Mouse (Mus musculus) heart, adult 2 months (tissue): ENCODE measurements around the gene Surf6. TPM values are rescaled to one million over a fixed set of nuclear protein-coding genes. Genes with fewer than 3 reads are reported as not detected.
"Not testable (repeated sequence)": the region's sequence is repeated elsewhere in the genome, so short reads cannot be mapped to it uniquely, and the experiment has no call there.

ENCODE experiments used
- DNase-seq, 2 experiments: peaks; one replicate each; pipeline ENCODE4 v3.0.0; 2021
- H3K27ac ChIP-seq: fragments of 200-600 bp; 2 replicates; pipeline ENCODE4 v1.8.1; 2022
- H3K27me3 ChIP-seq: fragments of 200-500 bp; 2 replicates; pipeline ENCODE4 v1.6.1; 2012; ENCODE audit warnings: mild to moderate bottlenecking, low read length, inconsistent platforms, mixed read lengths; ENCODE audit not compliant: control insufficient read depth, insufficient read depth
- H3K36me3 ChIP-seq: fragments of 200-500 bp; 2 replicates; pipeline ENCODE4 v1.6.1; 2012; ENCODE audit warnings: low read length, inconsistent platforms; ENCODE audit not compliant: control insufficient read depth, insufficient read depth
- H3K4me1 ChIP-seq: fragments of 200-500 bp; 2 replicates; pipeline ENCODE4 v1.6.1; 2011; ENCODE audit warnings: low read length; ENCODE audit not compliant: control insufficient read depth, insufficient read depth
- H3K4me3 ChIP-seq: fragments of 200-600 bp; 2 replicates; pipeline ENCODE4 v1.8.1; 2022
- H3K79me2 ChIP-seq: fragments of 200-500 bp; replicated peaks from 2 replicates; pipeline ENCODE4 v1.6.1; 2012; ENCODE audit warnings: mild to moderate bottlenecking, inconsistent platforms, low read length, moderate library complexity, mixed read lengths; ENCODE audit not compliant: control insufficient read depth, insufficient read depth
- H3K9ac ChIP-seq: fragments of 200-500 bp; 2 replicates; pipeline ENCODE4 v1.6.1; 2012; ENCODE audit warnings: low read depth, mild to moderate bottlenecking, control low read depth, inconsistent platforms, low read length, mixed read lengths
- CTCF ChIP-seq: fragments of 200-600 bp; IDR thresholded peaks from 2 replicates; pipeline ENCODE4 v1.8.1; 2022; ENCODE audit warnings: antibody characterized with exemption, mild to moderate bottlenecking, moderate library complexity
- EP300 ChIP-seq: fragments of 200-500 bp; IDR thresholded peaks from 2 replicates; pipeline ENCODE4 v1.6.1; 2011; ENCODE audit warnings: low read depth, low read length, control low read depth; ENCODE audit not compliant: insufficient read depth
- POLR2A ChIP-seq: fragments of 200-500 bp; IDR thresholded peaks from 2 replicates; pipeline ENCODE4 v1.6.1; 2011; ENCODE audit warnings: mild to moderate bottlenecking, low read depth, low read length, control low read depth; ENCODE audit not compliant: insufficient read depth
- WGBS: fragments of 180-500 bp; shearing (Covaris S2); methylation state at CpG from one replicate; pipeline ENCODE4 v1.1.7; 2018; 5-methylcytosine and 5-hydroxymethylcytosine counted together
- intact Hi-C: fragments of 180-260 bp; cut with DNase I; formaldehyde crosslinking; loops from one replicate; pipeline ENCODE4 v1.15.1; 2025
- polyA plus RNA-seq: library from polyadenylated mRNA; depleted of rRNA; stranded (reverse); fragments of >200 nt; gene quantifications from 2 replicates; pipeline ENCODE4 v1.2.3, GENCODE M21; 2012
- total RNA-seq, 2 experiments: library from RNA; stranded (reverse); gene quantifications; 2 replicates each; pipeline ENCODE4 v1.2.3; 2021

The Surf6 gene
- total and polyA plus RNA-seq, 3 experiments = 4.4 to 13.2 (median 12.7) TPM

DNA sequence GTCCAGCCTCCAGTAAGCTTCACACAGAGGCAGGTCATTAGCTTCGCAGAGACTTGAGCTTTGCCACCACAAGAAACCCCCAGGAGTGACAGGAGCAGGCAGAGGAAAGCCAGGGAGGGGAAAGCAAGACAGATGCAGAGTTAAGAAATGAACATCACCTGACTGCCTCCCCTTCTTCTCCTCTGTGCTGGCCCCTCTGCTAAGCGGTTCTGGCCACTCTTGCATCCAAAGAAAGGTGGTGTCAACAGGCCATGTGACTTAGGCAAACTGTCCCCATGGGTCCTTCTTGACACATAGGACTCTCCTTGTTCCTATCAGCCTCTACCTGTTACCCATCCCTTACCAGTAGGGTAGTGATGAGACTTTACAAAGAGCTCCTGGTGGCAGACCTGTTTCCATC, 3.3 kb upstream of the Surf6 start:
- TF ChIP-seq POLR2A (no peak), CTCF (no peak), EP300 (no peak)
- WGBS = 89% methylated on average over 2 of the region's 2 CpGs
- intact Hi-C loops = loop anchor here (10.0 kb wide), 2 partner anchors 261 to 461 kb away; partner anchors contain the start of gene Sec16a

DNA sequence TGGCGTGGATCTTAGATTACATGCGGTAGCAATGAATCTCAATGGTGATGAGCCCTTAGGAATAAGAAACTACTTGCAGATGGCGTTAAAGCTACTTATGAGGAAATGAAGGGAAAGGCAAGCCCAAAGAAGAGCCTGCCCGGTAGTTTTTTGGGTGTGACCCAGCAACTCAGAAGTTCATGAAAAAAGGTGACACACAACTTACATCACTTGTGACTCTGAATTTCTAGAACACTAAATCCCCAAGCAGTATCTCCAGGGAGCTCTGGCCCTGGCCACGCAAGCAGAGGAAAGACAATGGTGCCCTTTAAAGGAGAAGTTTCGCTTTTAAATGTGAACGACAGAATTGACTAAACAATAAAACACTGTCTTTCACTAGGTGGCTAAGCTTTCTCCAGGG, 632 bp upstream of the Surf6 start:
- TF ChIP-seq CTCF (no peak), EP300 (no peak), POLR2A (no peak)
- Histone ChIP-seq H3K27me3 (no peaks in the 10 kb centered on the region), H3K4me1 (peaks cover 6% of the 10 kb centered on the region), H3K27ac (peak overlapping the region; percentile 83), H3K9ac (peak overlapping the region; percentile 60), H3K36me3 (no peaks in the 10 kb centered on the region; the same call in 1 of the 2 replicates), H3K79me2 (no peaks in the 10 kb centered on the region; the same call in 1 of the 2 replicates), H3K4me3 (peak overlapping the region; percentile 75)
- no peak for DNase-seq
- 6% methylated on average over 7 of the region's 7 CpGs for WGBS
- intact Hi-C loops = loop anchor here (2.0 to 10.0 kb wide), 3 partner anchors 61 to 459 kb away; partner anchors contain the start of genes Rexo4 and Sec16a

More for the DNA sequence above, 3.3 kb upstream of the Surf6 start:
- no peak for DNase-seq
- Histone ChIP-seq H3K27me3 (no peaks in the 10 kb centered on the region), H3K4me1 (peaks cover 10% of the 10 kb centered on the region), H3K79me2 (peaks cover 2% of the 10 kb centered on the region; the same call in 1 of the 2 replicates), H3K36me3 (no peaks in the 10 kb centered on the region), H3K27ac (no peak overlapping the region), H3K4me3 (no peak overlapping the region), H3K9ac (no peak overlapping the region)

DNA sequence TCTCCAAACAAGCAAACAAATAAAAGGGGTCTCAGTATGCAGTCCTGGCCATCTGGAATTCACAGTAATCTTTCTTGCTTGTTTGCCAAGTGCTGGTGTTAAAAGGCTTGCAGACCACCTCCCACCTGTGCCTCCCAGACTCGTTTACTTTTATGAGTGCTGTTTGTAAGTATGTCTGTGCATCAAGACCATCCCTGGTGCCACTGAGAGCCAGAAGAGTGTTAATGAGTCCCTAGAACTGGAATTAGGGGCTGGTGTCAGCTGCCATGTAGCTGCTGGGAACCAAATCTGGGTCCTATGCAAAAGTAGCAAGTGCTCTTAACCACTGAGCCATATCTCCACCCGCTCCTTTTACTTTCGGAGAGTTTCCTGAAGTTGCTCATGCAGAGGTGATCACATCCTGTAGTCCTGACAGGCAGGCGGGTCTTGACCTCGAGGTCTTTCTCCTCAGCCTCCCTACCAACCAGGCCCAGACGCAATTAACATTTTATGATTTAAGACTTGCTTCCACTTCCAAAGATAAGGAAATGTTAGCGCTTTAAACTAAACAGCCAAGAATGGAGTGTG, 762 bp downstream of the Surf6 start:
- WGBS = 9% methylated on average over 7 of the region's 7 CpGs
- intact Hi-C loops = loop anchor here (2.0 to 10.0 kb wide), 3 partner anchors 63 to 457 kb away; partner anchors contain the start of genes Rexo4 and Sec16a
- no peak for DNase-seq
- Histone ChIP-seq H3K4me1 (peaks cover 6% of the 10 kb centered on the region), H3K9ac (peak overlapping the region; percentile 15; the same call in 1 of the 2 replicates), H3K4me3 (peak overlapping the region; percentile 75), H3K27ac (peak overlapping the region; percentile 83; the same call in 1 of the 2 replicates), H3K79me2 (no peaks in the 10 kb centered on the region), H3K36me3 (no peaks in the 10 kb centered on the region; the same call in 1 of the 2 replicates), H3K27me3 (no peaks in the 10 kb centered on the region)
- TF ChIP-seq POLR2A (no peak), EP300 (no peak), CTCF (no peak)

DNA sequence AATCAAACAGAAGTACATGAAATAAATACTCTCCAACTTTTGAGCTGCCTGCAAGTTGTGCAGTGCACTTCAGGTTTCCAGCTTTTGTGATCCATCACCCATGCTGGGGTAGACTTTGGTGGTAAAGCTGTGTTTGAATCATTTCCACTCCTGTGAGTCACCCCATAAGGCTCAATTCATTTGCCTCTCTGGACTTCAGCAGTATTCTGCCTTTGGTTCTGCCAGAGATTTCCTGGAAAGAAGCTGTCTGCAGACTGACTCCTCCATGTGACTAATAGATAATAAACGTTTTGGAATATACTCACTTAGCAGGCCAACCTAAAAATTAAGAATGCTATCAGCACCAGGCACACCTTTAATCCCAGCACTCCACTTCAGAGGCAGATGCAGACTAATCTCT, 1.9 kb downstream of the Surf6 start:
- no peak for DNase-seq
- H3K4me1 ChIP-seq = peaks cover 6% of the 10 kb centered on the region
- no peak for TF ChIP-seq CTCF
- no peak for TF ChIP-seq POLR2A
- no peak for TF ChIP-seq EP300
- H3K4me3 ChIP-seq = no peak overlapping the region
- no peak overlapping the region for H3K9ac ChIP-seq
- intact Hi-C loops = loop anchor here (10.0 kb wide), 2 partner anchors 256 to 456 kb away; partner anchors contain the start of gene Sec16a
- WGBS = 20% methylated on average over 1 of the region's 1 CpGs
- H3K36me3 ChIP-seq = no peaks in the 10 kb centered on the region; the same call in 1 of the 2 replicates
- no peaks in the 10 kb centered on the region for H3K79me2 ChIP-seq
- no peaks in the 10 kb centered on the region for H3K27me3 ChIP-seq
- no peak overlapping the region for H3K27ac ChIP-seq

DNA sequence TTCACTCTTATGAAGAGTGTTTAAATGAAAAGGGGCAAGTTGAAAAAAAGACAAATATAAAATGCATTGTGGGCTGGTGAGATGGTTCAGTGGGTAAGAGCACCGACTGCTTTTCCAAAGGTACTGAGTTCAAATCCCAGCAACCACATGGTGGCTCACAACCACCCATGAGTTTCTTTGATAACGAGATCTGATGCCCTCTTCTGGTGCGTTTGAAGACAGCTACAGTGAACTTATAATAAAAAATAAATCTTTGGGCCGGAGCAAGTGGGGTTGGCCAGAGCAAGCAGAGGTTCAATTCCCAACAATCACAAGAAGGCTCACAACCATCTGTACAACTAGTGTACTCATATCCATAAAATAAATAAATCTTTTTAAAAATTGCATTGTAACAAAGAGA, 6.8 kb downstream of the Surf6 start:
- no peaks in the 10 kb centered on the region for H3K27me3 ChIP-seq
- intact Hi-C loops = no loop called here
- H3K36me3 ChIP-seq = no peaks in the 10 kb centered on the region; the same call in 1 of the 2 replicates
- H3K4me1 ChIP-seq = no peaks in the 10 kb centered on the region
- H3K9ac ChIP-seq = no peak overlapping the region
- no peaks in the 10 kb centered on the region for H3K79me2 ChIP-seq
- DNase-seq = no peak
- no peak overlapping the region for H3K4me3 ChIP-seq
- no peak for TF ChIP-seq POLR2A
- no peak for TF ChIP-seq EP300
- TF ChIP-seq CTCF = no peak
- WGBS = 86% methylated on average over 4 of the region's 4 CpGs
- no peak overlapping the region for H3K27ac ChIP-seq

DNA sequence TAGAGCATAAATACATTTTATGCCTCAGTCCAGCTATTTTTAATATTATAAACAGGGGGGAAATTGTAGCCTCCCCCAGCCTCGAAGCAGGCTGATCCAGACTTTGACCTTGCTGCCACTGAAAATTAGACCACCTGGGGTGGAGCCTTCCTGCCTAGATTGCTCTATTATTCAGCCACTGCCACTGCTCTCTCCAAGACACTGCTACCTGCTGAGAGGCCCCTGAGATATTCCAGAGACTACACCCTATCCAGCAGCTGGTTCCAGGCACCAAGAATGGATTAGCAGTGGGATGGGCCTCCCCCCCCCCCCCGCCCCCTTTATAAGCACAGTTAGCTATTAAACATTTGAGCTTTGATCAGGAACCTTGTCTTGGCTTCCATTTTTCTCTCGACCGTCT, 16.5 kb downstream of the Surf6 start:
- H3K4me3 ChIP-seq, H3K9ac ChIP-seq, H3K36me3 ChIP-seq, H3K27me3 ChIP-seq, intact Hi-C loops, H3K79me2 ChIP-seq, H3K4me1 ChIP-seq, H3K27ac ChIP-seq, DNase-seq: not testable (repeated sequence)
- WGBS = 78% methylated on average over 4 of the region's 4 CpGs

DNA sequence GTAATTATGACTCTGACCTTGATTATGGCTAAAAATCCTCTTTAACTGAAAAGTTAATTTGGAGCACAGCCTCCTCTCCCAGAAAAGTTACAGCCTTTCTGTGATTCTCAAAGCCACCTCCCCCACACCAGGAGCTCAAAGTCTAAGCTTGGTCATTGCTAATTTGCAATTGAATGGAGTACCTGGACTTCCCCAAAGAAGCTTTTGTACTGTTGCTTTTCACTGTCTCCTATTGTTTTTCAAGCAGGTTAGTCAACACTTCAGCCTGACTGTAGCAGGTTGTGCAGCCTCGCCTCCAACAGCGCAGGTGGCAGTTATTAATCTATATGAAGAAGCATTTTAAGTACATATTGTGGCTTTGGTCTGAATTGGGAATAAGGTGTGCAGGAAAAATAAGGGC, 17.1 kb downstream of the Surf6 start:
- WGBS = 96% methylated on average over 2 of the region's 2 CpGs
- intact Hi-C loops = not testable (repeated sequence)

More for the DNA sequence above, 17.1 kb downstream of the Surf6 start:
- not testable (repeated sequence) for H3K27ac ChIP-seq, DNase-seq, H3K4me3 ChIP-seq, H3K36me3 ChIP-seq, H3K27me3 ChIP-seq, H3K9ac ChIP-seq, H3K79me2 ChIP-seq, H3K4me1 ChIP-seq
